Mouse (Mus musculus) myocyte (in vitro differentiated cells): ENCODE results near the gene Tlx1. TPM values are rescaled to one million over a fixed set of nuclear protein-coding genes. Genes with fewer than 3 reads are reported as not detected.

Experiments used
- H3K27me3 ChIP-seq: one replicate; pipeline ENCODE4 v1.6.1; 2011; ENCODE audit not compliant: control insufficient read depth, insufficient read depth, insufficient read length
- H3K36me3 ChIP-seq: one replicate; pipeline ENCODE4 v1.6.1; 2011; ENCODE audit not compliant: control insufficient read depth, insufficient read depth
- H3K4me2 ChIP-seq: one replicate; pipeline ENCODE4 v1.6.1; 2011; ENCODE audit warnings: low read depth, control low read depth
- H3K4me3 ChIP-seq: one replicate; pipeline ENCODE4 v1.5.1; 2011; ENCODE audit warnings: mild to moderate bottlenecking, control low read depth, moderate library complexity
- H3K79me2 ChIP-seq: one replicate; pipeline ENCODE4 v1.6.1; 2011; ENCODE audit not compliant: control insufficient read depth, insufficient read depth
- H3ac ChIP-seq: one replicate; pipeline ENCODE4 v1.6.1; 2011; ENCODE audit not compliant: control insufficient read depth, insufficient read length
- CEBPB ChIP-seq: IDR thresholded peaks from 2 replicates; pipeline ENCODE4 v1.6.1; 2011; ENCODE audit warnings: mild to moderate bottlenecking, moderate library complexity; ENCODE audit not compliant: poor library complexity, insufficient read depth, severe bottlenecking
- E2F4 ChIP-seq: IDR thresholded peaks from one replicate; pipeline ENCODE4 v1.6.1; 2011; ENCODE audit warnings: mild to moderate bottlenecking, control low read depth, moderate library complexity; ENCODE audit not compliant: insufficient read depth
- MAX ChIP-seq: IDR thresholded peaks from one replicate; pipeline ENCODE4 v1.6.1; 2011; ENCODE audit warnings: low read depth, mild to moderate bottlenecking, control low read depth
- MYOD1 ChIP-seq, 3 experiments: IDR thresholded peaks; one replicate each; pipeline ENCODE4 v1.6.1; 2011; ENCODE audit warnings: control low read depth in 2 of 3, low read depth in 2 of 3, mild to moderate bottlenecking in 2 of 3, moderate library complexity in 1 of 3; ENCODE audit not compliant: insufficient read length in 2 of 3, control insufficient read depth in 1 of 3
- MYOG ChIP-seq, 3 experiments: IDR thresholded peaks; one replicate each; pipeline ENCODE4 v1.6.1; 2011; ENCODE audit warnings: control low read depth in 2 of 3, low read depth in 2 of 3, mild to moderate bottlenecking in 2 of 3; ENCODE audit not compliant: insufficient read length in 2 of 3, control insufficient read depth in 1 of 3, insufficient read depth in 1 of 3
- POLR2A ChIP-seq: IDR thresholded peaks from one replicate; pipeline ENCODE4 v1.6.1; 2011; ENCODE audit warnings: low read depth, mild to moderate bottlenecking, control low read depth, moderate library complexity; ENCODE audit not compliant: insufficient read length
- POLR2AphosphoS2 ChIP-seq: IDR thresholded peaks from one replicate; pipeline ENCODE4 v1.6.1; 2011; ENCODE audit warnings: low read depth, control low read depth; ENCODE audit not compliant: insufficient read length
- REST ChIP-seq: IDR thresholded peaks from one replicate; pipeline ENCODE4 v1.6.1; 2011; ENCODE audit warnings: mild to moderate bottlenecking, control low read depth, moderate library complexity; ENCODE audit not compliant: insufficient read depth, insufficient read length
- SRF ChIP-seq: IDR thresholded peaks from one replicate; pipeline ENCODE4 v1.6.1; 2011; ENCODE audit warnings: low read depth; ENCODE audit not compliant: control insufficient read depth, insufficient read length
- TCF12 ChIP-seq: IDR thresholded peaks from one replicate; pipeline ENCODE4 v1.6.1; 2011; ENCODE audit warnings: mild to moderate bottlenecking, control low read depth; ENCODE audit not compliant: poor library complexity, insufficient read depth, severe bottlenecking
- TCF3 ChIP-seq: IDR thresholded peaks from one replicate; pipeline ENCODE4 v1.6.1; 2011; ENCODE audit warnings: low read depth, control low read depth; ENCODE audit not compliant: insufficient read length
- USF1 ChIP-seq: IDR thresholded peaks from one replicate; pipeline ENCODE4 v1.6.1; 2011; ENCODE audit warnings: low read depth, mild to moderate bottlenecking, control low read depth, moderate library complexity
- polyA plus RNA-seq: library from polyadenylated mRNA; unstranded; fragments of >200 nt; fragmentation: generic; extraction: Trizol; gene quantifications from one replicate; pipeline ENCODE4 v1.2.1, GENCODE M21; 2012; ENCODE audit warnings: missing spikeins

The Tlx1 gene
- polyA plus RNA-seq, 1 experiment, result not detected

- Histone ChIP-seq H3K4me2 (no peak overlapping the region), H3K36me3 (no peaks in the 10 kb centered on the region), H3K79me2 (no peaks in the 10 kb centered on the region), H3K27me3 (peaks cover 77% of the 10 kb centered on the region), H3ac (no peak overlapping the region), H3K4me3 (no peak overlapping the region)
- TF ChIP-seq MYOG (IDR thresholded peaks at IDR 0.05; ENCODE audit: control insufficient read depth in 1 of 3, insufficient read depth in 1 of 3, insufficient read length in 2 of 3, low read depth in 2 of 3) (no peak), POLR2A (no peak), E2F4 (no peak), SRF (no peak), POLR2AphosphoS2 (no peak), MYOD1 (IDR thresholded peaks at IDR 0.05; ENCODE audit: control insufficient read depth in 1 of 3, insufficient read length in 2 of 3, low read depth in 2 of 3) (no peak), USF1 (no peak), REST (no peak), TCF3 (no peak), TCF12 (no peak), CEBPB (no peak), MAX (no peak)
Observed at GRCm38 (mm10) chr19:45143214-45143895, 7.1 kb upstream of the Tlx1 start.

GRCm38 (mm10) chr19:45147071-45147470 is 3.4 kb upstream of the Tlx1 start:
- TF ChIP-seq MYOD1 (IDR thresholded peaks at IDR 0.05; ENCODE audit: control insufficient read depth in 1 of 3, insufficient read length in 2 of 3, low read depth in 2 of 3) (no peak), USF1 (no peak), MAX (no peak), SRF (no peak), POLR2AphosphoS2 (no peak), REST (no peak), POLR2A (no peak), TCF12 (no peak), TCF3 (no peak), MYOG (IDR thresholded peaks at IDR 0.05; ENCODE audit: control insufficient read depth in 1 of 3, insufficient read depth in 1 of 3, insufficient read length in 2 of 3, low read depth in 2 of 3) (no peak), CEBPB (no peak), E2F4 (no peak)

GRCm38 (mm10) chr19:45151361-45152182 is 1.1 kb downstream of the Tlx1 start:
- H3K79me2 ChIP-seq, result no peaks in the 10 kb centered on the region
- H3K27me3 ChIP-seq, result peaks cover 84% of the 10 kb centered on the region
- TF ChIP-seq SRF, result no peak
- no peak for TF ChIP-seq MAX
- no peak for TF ChIP-seq CEBPB
- TF ChIP-seq MYOD1 (IDR thresholded peaks at IDR 0.05; ENCODE audit: control insufficient read depth in 1 of 3, insufficient read length in 2 of 3, low read depth in 2 of 3), result no peak
- no peak for TF ChIP-seq TCF12
- TF ChIP-seq POLR2A, result no peak
- H3K4me2 ChIP-seq, result no peak overlapping the region
- H3K36me3 ChIP-seq, result no peaks in the 10 kb centered on the region
- H3K4me3 ChIP-seq, result no peak overlapping the region
- H3ac ChIP-seq, result no peak overlapping the region

More at GRCm38 (mm10) chr19:45147071-45147470, 3.4 kb upstream of the Tlx1 start:
- H3K79me2 ChIP-seq, result no peaks in the 10 kb centered on the region
- H3K27me3 ChIP-seq, result peaks cover 82% of the 10 kb centered on the region
- H3K4me2 ChIP-seq, result no peak overlapping the region
- H3K36me3 ChIP-seq, result no peaks in the 10 kb centered on the region
- H3K4me3 ChIP-seq, result no peak overlapping the region
- H3ac ChIP-seq, result no peak overlapping the region

GRCm38 (mm10) chr19:45152183-45152650 is 1.7 kb downstream of the Tlx1 start:
- H3K36me3 ChIP-seq, result no peaks in the 10 kb centered on the region
- no peak overlapping the region for H3K4me3 ChIP-seq
- no peaks in the 10 kb centered on the region for H3K79me2 ChIP-seq
- peaks cover 84% of the 10 kb centered on the region for H3K27me3 ChIP-seq
- H3ac ChIP-seq, result no peak overlapping the region
- no peak overlapping the region for H3K4me2 ChIP-seq
- TF ChIP-seq SRF (no peak), TCF3 (no peak), CEBPB (no peak), MYOG (IDR thresholded peaks at IDR 0.05; ENCODE audit: control insufficient read depth in 1 of 3, insufficient read depth in 1 of 3, insufficient read length in 2 of 3, low read depth in 2 of 3) (no peak), POLR2AphosphoS2 (no peak), POLR2A (no peak), REST (no peak), TCF12 (no peak), MAX (no peak), MYOD1 (IDR thresholded peaks at IDR 0.05; ENCODE audit: control insufficient read depth in 1 of 3, insufficient read length in 2 of 3, low read depth in 2 of 3) (no peak), USF1 (no peak), E2F4 (no peak)
